ENCODE assay signal across 14 mouse cellular contexts in the genomic region with DNA sequence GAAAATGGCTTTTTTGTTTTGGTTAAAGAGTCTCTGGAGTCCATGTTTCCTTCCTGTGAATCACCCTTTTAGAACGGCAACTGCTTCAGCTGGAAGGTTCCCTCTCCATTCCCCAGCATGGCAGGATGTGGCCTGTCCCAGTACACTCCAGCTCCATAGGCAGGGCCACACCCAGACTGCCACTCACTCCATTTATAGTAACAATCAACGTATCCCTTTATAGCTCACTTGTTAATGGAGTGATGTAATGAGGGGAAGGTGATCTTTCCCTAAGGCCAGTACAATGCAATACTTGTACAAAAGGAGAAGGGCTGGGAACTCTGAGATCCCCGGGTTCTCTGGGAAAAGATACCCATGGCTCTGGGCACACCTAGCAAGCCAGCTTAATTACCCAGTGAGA. TPM values are rescaled to one million over a fixed set of nuclear protein-coding genes. Genes with fewer than 3 reads are reported as not detected.
A peak's percentile ranks its signal among the peaks of the same experiment; 100 is the strongest.
DNase-seq lines count a peak whose midpoint lies in the region; ATAC-seq and TF ChIP-seq lines count a peak whose summit lies in the region.
"Had no signal": no experiment of that assay in that cellular context is flagged by ENCODE, and none has a peak within 500 bp of the region (broad histone marks: within the 10 kb centered on the region; RNA-seq: fewer than 3 reads in every experiment).

No protein-coding gene starts in this region.

- no peaks in the 10 kb centered on the region; the same call in 1 of the 2 replicates for H3K4me1 ChIP-seq in kidney, adult 2 months (ENCODE audit: control insufficient read depth, insufficient read depth, low read length)
- H3K4me1 ChIP-seq in brown adipose tissue, adult 24 weeks (ENCODE audit: control insufficient read depth, insufficient read depth, insufficient read length, low read length), result peaks cover 49% of the 10 kb centered on the region
- peaks cover 56% of the 10 kb centered on the region for H3K4me1 ChIP-seq in heart, postnatal 0 days (ENCODE audit: control insufficient read depth, insufficient read depth)
- H3K4me1 ChIP-seq: neural tube, embryonic 13.5 days had no signal

- peak; percentile 30 for DNase-seq in kidney, adult 2 months
- DNase-seq in kidney, postnatal 10 days, result no peak
- peak; percentile 88 for DNase-seq in heart, postnatal 0 days (ENCODE audit: low spot score)
- DNase-seq in lung, postnatal 36 days, result peak; percentile 71
- DNase-seq in cerebellum, adult 8-10 months, result no peak
- no peak for DNase-seq in ovary, postnatal 10 days (ENCODE audit: low spot score)
- DNase-seq: midbrain, embryonic 14.5 days; thymus, postnatal 36 days had no signal

- ATAC-seq in heart, postnatal 0 days (ENCODE audit: insufficient read depth, low read depth), result peak; percentile 91
- ATAC-seq in inflammation-experienced regulatory T-cells, adult 6 months, result no peak

- peak; percentile 93 for TF ChIP-seq EP300 in heart, postnatal 0 days (IDR thresholded peaks at IDR 0.05; ENCODE audit: low read depth)

- H3K9ac ChIP-seq in heart, postnatal 0 days (replicated peaks; ENCODE audit: low read depth, low read length), result no peak overlapping the region
- H3K9ac ChIP-seq: hindbrain, embryonic 14.5 days; liver, embryonic 14.5 days; neural tube, embryonic 13.5 days had no signal

- no peak for TF ChIP-seq POLR2A in kidney, adult 2 months (IDR thresholded peaks at IDR 0.05; ENCODE audit: low read depth, low read length)

- H3K4me2 ChIP-seq in heart, postnatal 0 days (ENCODE audit: low read depth, low read length), result no peak overlapping the region
- H3K4me2 ChIP-seq: hindbrain, embryonic 14.5 days; neural tube, embryonic 13.5 days had no signal

- H3K27me3 ChIP-seq in kidney, adult 2 months (replicated peaks; ENCODE audit: control insufficient read depth, insufficient read depth, low read length), result no peaks in the 10 kb centered on the region
- H3K27me3 ChIP-seq in heart, postnatal 0 days (ENCODE audit: control insufficient read depth, insufficient read depth, low read length), result no peaks in the 10 kb centered on the region
- H3K27me3 ChIP-seq: neural tube, embryonic 13.5 days had no signal

- no peak overlapping the region for H3K27ac ChIP-seq in kidney, adult 2 months (ENCODE audit: insufficient read depth, low read depth, low read length)
- H3K27ac ChIP-seq in brown adipose tissue, adult 24 weeks (replicated peaks; ENCODE audit: low read depth, low read length), result peak overlapping the region; percentile 99
- peak overlapping the region; percentile 88 for H3K27ac ChIP-seq in heart, postnatal 0 days (ENCODE audit: low read depth)
- H3K27ac ChIP-seq: hindbrain, embryonic 14.5 days; liver, embryonic 14.5 days; neural tube, embryonic 13.5 days had no signal

- no peaks in the 10 kb centered on the region for H3K9me3 ChIP-seq in heart, postnatal 0 days (replicated peaks; ENCODE audit: control insufficient read depth, low read length)
- H3K9me3 ChIP-seq: neural tube, embryonic 13.5 days had no signal

- H3K4me3 ChIP-seq in kidney, adult 2 months (ENCODE audit: insufficient read depth, low read depth, low read length), result no peak overlapping the region
- no peak overlapping the region for H3K4me3 ChIP-seq in brown adipose tissue, adult 24 weeks (ENCODE audit: insufficient read depth, low read depth, low read length)
- no peak overlapping the region for H3K4me3 ChIP-seq in heart, postnatal 0 days (ENCODE audit: low read depth, low read length)
- H3K4me3 ChIP-seq: erythroblast, embryonic 14.5 days; neural tube, embryonic 13.5 days had no signal

- 64% methylated on average over 3 of the region's 3 CpGs for WGBS in kidney, adult 2 months
- 17% methylated on average over 3 of the region's 3 CpGs for WGBS in heart, postnatal 0 days

- H3K36me3 ChIP-seq in kidney, adult 2 months (ENCODE audit: control insufficient read depth, insufficient read depth, low read length), result no peaks in the 10 kb centered on the region
- no peaks in the 10 kb centered on the region for H3K36me3 ChIP-seq in heart, postnatal 0 days (replicated peaks; ENCODE audit: control insufficient read depth, insufficient read depth, low read length)

- no peak for TF ChIP-seq CTCF in kidney, adult 2 months (conservative IDR thresholded peaks at IDR 0.05; ENCODE audit: insufficient read depth, insufficient read length, low read depth, low read length)
- TF ChIP-seq CTCF in heart, postnatal 0 days (IDR thresholded peaks at IDR 0.05; ENCODE audit: low read depth), result no peak

RNA-seq across cellular contexts. Expression of gene Depp1, which starts 6.1 kb away (rescaled TPM):
- polyA plus RNA-seq in kidney, adult 2 months (2012; rRNA removed), result 14.3 and 17.8 TPM in 2 replicates
- 39.6 and 45.2 TPM in 2 replicates for polyA plus RNA-seq in brown adipose tissue, adult 24 weeks (2012; ENCODE audit: insufficient read depth, insufficient read length, missing spikeins)
- 169 and 347 TPM in 2 replicates for total RNA-seq in heart, postnatal 0 days (2014; rRNA removed; ENCODE audit: low replicate concordance)
- polyA plus RNA-seq in heart, postnatal 0 days (2015; fragmentation: Nextera tagmentation; extraction: Ambion mirVana), result 41.3 and 49.6 TPM in 2 replicates
- not detected for polyA plus RNA-seq in inflammation-experienced regulatory T-cells, adult 6 months (2017; shearing (Covaris generic))

RNA-seq across cellular contexts. Expression of gene Zfp422, which starts 15.5 kb away (rescaled TPM):
- polyA plus RNA-seq in kidney, adult 2 months (2012; rRNA removed), result 15.8 and 22.0 TPM in 2 replicates
- 10.3 and 10.9 TPM in 2 replicates for polyA plus RNA-seq in brown adipose tissue, adult 24 weeks (2012; ENCODE audit: insufficient read depth, insufficient read length, missing spikeins)
- total RNA-seq in heart, postnatal 0 days (2014; rRNA removed; ENCODE audit: low replicate concordance), result 29.1 and 33.0 TPM in 2 replicates
- polyA plus RNA-seq in heart, postnatal 0 days (2015; fragmentation: Nextera tagmentation; extraction: Ambion mirVana), result 49.8 and 50.7 TPM in 2 replicates
- polyA plus RNA-seq in inflammation-experienced regulatory T-cells, adult 6 months (2017; shearing (Covaris generic)), result 10 to 100 TPM; 32.2 to 36.2 (median 33.5) TPM

RNA-seq across cellular contexts. Expression of gene Rassf4, which starts 29.4 kb away (rescaled TPM):
- polyA plus RNA-seq in kidney, adult 2 months (2012; rRNA removed), result 3.3 and 4.1 TPM in 2 replicates
- 3.6 and 4.2 TPM in 2 replicates for polyA plus RNA-seq in brown adipose tissue, adult 24 weeks (2012; ENCODE audit: insufficient read depth, insufficient read length, missing spikeins)
- 1.6 and 2.6 TPM in 2 replicates for total RNA-seq in heart, postnatal 0 days (2014; rRNA removed; ENCODE audit: low replicate concordance)
- 5.9 and 6.0 TPM in 2 replicates for polyA plus RNA-seq in heart, postnatal 0 days (2015; fragmentation: Nextera tagmentation; extraction: Ambion mirVana)
- 1 to 10 TPM; 1.6 to 3.9 (median 1.9) TPM for polyA plus RNA-seq in inflammation-experienced regulatory T-cells, adult 6 months (2017; shearing (Covaris generic))

Comparison
In these comparisons a context has a peak if more than half of its experiments do, and no peak if none do; other contexts are left out.
1. DNase-seq: peak in kidney, adult 2 months (single experiment), heart, postnatal 0 days (single experiment) and lung, postnatal 36 days (single experiment); none in kidney, postnatal 10 days (single experiment), cerebellum, adult 8-10 months (single experiment) and ovary, postnatal 10 days (single experiment).
2. RNA of gene Depp1, which starts 6.1 kb away (polyA plus RNA-seq): 41.3 to 49.6 TPM in heart, postnatal 0 days, 39.6 to 45.2 TPM in brown adipose tissue, adult 24 weeks and 14.3 to 17.8 TPM in kidney, adult 2 months; not detected in inflammation-experienced regulatory T-cells, adult 6 months; every median in the first group is over 10 times any median in the second.